Mouse (Mus musculus) G1E (cell line): Measurements from ENCODE around the gene Camk2n1.

Source experiments
- CTCF ChIP-seq: IDR thresholded peaks from 2 replicates; pipeline ENCODE4 v1.5.1; 2012; ENCODE audit warnings: low read depth, low read length, inconsistent platforms, mixed read lengths
- GATA1 ChIP-seq: IDR thresholded peaks from 2 replicates; pipeline ENCODE4 v1.6.1; 2012; ENCODE audit warnings: borderline replicate concordance, low read length, inconsistent platforms, mixed read lengths

DNA sequence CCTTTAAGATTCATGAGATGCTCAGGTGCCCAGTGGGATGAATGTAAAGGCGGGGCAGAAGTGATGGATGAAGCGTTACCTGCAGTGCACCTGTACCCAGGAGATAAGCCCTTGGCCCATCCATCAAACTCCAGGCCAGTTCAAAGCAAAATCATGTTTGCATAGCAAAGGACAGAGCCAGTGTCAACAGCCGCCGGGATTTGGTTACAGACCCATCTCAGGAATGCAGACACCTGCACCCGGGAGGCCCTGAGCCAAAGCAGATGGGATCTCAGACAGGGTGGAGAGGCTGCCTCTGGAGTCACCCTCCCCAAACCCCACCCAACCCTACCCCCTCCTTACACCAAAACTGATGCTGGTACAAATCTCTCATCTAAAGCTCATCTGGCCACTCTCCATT lies 43.1 kb upstream of the Camk2n1 start:
- TF ChIP-seq CTCF (no peak), GATA1 (no peak)
